Mouse (Mus musculus) embryo, embryonic 9.5 days (tissue): ENCODE data around the gene Irx6.

Experiments used
- DNase-seq: peaks from one replicate; pipeline ENCODE4 v3.0.0-alpha.2; 2017; ENCODE audit errors: extremely low spot score

Gene Irx6

GRCm38 (mm10) chr8:92721936-92722321 lies 47.8 kb downstream of the Irx6 start:
- DNase-seq: no peak

- DNase-seq: peak; percentile 15
Observed at GRCm38 (mm10) chr8:92723320-92723719, 49.2 kb downstream of the Irx6 start.

- peak; percentile 31 for DNase-seq
Observed at GRCm38 (mm10) chr8:92723947-92724346, 49.9 kb downstream of the Irx6 start.

GRCm38 (mm10) chr8:92724359-92724758 lies 50.3 kb downstream of the Irx6 start:
- no peak for DNase-seq
